Mouse (Mus musculus): ENCODE data around the gene Trim33.
A peak's percentile ranks its signal among the peaks of the same experiment; 100 is the strongest.

Gene Trim33

DNA sequence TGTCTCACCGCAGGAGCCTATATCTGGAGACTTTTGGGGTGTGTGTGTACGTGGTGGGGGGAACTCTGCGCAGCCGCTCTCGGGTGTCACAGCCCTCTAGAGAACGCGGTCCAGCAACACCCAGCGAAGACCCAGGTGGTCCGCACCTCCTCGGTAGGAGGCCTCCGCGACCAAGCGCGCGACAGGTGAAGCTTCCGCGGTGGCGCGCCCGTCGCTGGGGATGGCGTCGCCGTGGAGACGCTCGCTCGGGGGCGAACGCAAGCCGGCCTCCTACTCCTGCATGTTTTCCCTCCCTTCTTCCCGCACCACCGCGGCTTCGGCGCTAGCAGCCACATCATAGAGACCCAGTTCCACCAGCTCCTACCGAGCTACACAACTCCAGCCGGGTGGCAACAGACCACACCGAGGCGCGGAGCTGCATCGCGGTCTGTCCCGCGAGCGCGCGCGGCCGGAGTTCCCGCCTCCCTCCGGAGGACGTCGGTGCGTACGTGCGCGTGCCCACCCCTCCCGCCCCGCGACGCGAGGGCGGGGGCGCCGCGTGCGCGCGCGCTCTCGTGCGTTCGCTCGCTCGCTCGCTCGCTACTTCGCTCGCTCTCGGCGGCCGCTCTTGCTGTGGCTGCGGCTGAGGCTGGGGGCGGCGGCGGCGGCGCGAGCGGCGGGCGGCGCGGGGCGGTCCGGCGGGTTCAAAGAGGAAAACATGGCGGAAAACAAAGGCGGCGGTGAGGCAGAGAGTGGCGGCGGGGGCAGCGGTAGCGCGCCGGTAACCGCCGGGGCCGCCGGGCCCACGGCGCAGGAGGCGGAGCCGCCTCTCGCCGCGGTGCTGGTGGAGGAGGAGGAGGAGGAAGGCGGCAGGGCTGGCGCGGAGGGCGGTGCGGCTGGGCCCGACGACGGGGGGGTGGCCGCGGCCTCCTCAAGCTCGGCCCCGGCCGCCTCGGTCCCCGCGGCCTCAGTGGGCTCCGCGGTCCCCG lies at the start of gene Trim33:
TSS of gene Trim33 (plus strand) at position 112 of the 968 bp plus-strand sequence.
- DNase-seq, result peak; percentile 93

DNA sequence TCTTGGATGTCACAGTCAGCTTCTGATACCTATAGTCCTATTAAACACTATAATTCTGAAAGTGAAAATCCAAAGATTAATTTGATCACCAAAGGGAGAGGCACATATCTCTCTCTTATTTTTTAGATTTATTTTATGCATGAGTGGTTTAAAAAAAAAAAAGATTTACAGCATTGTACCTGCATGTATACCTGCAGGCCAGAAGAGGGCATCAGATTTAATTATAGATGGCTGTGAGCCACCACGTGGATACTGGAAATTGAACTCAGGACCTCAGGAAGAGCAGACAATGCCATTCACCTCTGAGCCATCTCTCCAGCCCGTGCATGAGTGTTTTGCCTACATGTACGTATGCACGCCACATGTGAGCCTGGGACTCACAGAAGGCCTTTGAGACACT lies 46.7 kb upstream of the Trim33 start:
- no peak for DNase-seq

DNA sequence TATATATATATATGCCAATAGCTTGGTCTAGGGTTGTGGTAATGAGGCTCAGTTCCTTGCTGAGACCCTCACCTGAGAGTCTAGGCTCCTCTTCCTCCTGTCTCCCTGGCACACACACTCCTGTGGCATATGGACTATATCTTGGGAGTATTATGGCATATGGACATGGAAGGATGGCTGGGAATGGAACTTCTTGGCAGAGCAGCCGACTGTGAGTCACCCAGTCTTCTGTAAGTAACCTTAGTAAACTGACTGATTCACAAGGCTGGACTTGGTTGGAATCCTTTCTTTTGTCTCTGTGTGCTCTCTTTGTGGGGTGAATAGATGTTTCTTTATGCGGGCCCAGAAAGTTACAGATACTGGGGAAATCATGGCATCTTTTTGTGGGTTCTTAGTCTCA lies 37.6 kb upstream of the Trim33 start:
- no peak for DNase-seq

DNA sequence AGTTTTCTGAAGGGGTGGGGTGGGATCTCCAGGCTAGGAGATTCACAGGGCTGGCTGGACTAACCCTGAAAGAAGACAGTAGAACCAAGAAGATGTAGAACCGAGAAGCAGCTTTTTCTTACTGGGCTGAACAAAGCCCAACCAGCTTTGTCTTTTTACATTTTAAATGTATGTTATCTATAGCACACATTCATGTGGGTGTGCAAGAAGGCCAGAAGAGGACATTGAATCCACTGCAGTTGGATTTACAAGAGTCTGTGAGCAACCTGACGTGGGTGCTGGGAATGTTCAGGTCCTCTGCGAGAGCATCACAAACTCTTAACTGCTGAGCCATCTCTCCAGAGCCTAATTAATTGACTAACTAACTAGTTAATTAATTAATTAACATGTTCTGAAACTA lies 36.9 kb upstream of the Trim33 start:
- no peak for DNase-seq

DNA sequence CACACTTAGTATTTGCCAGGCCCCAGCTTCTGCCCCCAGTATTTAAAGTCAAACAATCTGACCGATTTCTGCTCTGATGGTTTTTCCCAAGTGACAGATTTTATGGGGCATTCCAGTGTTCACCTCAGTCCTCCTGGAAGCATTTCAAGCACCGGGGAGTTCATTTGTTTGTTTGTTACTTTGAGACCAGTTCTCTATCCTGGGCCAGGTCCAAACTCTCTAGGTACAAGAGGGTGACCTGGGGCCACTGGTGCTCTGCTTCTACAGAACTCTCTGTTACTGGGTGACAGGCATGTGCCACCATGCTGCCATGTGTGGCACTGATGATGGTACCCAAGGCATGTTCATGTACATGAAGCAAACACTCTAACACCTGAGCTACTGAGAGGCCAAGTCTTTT lies 35.6 kb upstream of the Trim33 start:
- no peak for DNase-seq

DNA sequence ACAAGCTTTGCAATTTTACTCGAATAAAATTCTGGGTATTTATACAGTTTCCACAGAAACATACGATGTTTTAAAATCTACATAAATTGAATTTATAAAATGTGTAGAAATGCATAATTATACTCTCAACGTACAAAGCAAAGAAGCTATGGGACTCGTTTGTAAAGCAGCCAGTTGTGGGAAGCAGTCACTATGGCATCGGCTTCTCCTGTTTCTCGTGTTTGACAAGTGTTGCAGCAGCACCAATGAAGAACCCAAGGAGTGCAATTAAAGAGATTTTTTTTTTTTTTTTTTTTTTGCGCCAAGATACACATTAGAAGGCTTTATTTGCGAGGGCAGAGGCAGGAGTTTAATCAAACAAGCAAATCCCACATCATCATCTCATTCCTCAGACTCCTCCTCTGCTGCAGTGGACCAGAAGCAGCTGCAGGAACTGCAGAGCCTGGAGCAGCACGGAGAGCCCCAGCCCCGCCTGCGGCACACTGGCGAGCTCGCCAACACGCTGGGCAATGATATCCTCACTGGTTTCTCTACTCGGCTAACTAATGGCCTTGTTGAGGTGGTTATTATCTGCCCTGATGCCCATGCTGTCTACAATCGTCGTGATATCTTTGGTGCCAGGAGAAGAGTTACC lies 32.3 kb upstream of the Trim33 start:
- no peak for DNase-seq

DNA sequence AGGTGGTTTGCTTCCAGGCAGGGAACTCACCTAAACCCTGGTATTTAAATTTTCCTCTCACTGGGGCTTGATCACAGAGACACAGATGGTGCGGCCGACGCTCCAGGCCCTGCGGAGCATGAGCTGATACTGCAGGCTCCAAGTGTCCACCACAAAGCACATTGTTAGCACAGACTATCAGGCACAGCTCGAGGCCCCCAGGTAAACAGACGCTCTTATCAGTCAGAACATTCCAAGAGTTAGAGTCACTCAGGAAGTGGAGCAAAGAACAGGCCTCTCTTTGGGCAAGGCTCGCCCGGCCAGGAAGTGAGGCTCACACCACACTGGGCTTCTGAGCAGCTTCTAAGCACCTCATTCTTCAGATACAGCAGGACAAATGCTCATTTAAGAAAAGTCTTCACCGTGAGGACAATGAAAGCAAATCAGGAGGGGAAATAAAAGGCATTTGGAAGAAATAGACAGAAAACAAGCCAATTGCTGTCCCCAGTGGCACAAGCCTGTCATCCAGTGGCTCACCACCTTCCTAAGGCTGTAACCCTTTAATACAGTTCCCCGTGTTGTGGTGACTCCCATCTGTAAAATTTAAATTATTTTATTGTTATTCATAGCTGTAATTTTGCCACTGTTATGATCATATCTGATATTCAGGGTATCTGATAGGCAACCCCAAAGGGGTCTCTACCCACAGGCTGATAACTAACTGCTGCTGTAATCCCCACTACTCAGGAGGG lies 22.8 kb upstream of the Trim33 start:
- peak; percentile 49 for DNase-seq

DNA sequence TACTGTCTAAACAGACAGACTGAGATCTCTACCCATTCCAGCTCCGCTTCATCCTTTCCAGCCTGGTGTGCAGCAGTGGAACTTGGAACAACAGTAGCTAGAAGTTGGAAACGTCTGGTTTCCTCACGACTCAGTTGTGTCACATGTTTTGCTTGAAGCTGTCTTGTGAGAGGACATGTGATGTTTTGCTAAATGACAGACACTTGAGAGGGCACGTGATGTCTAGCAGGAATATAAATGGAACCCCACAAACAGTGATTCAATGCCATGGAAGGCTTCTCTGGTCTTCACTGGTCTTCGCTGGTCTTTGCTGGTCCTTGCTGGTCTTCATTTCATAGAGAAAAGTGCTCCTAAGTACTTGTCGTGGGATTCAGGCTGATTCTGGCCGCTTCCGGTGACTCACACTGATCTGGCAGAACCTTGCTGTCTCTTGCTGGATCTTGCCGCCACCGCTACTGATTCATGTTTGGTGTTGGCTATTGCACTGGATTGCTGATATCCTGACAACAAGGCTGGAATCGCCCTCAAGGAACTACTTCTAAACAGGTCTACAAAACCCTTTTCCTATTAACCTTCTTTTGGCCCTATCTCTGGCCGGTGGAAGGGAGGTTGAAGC lies 16.2 kb upstream of the Trim33 start:
- no peak for DNase-seq

DNA sequence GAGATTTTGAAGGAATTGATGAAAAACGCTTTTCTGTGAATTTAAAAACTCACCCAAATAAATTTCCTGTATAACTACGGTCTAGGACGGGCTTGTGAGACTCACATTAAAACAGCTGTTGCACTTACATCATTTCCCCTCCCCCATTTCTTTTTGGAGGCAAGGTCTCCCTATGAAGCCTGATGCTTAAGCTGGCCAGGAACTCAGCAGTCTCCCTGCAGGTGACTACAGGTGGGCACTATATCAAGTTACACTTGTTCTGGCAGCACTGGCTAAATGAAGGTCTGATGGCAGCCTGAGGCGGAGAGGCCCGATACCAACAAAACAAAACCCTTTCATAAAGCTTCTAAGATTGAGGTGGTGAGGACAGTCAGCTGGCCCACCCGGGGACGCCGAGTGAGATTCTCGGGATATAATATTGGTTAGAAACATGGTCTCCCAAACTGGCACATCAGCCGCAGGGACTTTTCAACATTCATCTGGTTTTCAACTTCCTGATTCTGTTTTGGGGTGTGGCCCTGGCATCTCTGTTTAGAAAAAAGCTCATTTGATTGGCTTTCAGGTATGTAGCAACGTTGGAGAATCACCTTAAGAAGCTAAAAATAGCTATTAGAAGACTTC lies 422 bp upstream of the Trim33 start:
- DNase-seq, result peak; percentile 27

DNA sequence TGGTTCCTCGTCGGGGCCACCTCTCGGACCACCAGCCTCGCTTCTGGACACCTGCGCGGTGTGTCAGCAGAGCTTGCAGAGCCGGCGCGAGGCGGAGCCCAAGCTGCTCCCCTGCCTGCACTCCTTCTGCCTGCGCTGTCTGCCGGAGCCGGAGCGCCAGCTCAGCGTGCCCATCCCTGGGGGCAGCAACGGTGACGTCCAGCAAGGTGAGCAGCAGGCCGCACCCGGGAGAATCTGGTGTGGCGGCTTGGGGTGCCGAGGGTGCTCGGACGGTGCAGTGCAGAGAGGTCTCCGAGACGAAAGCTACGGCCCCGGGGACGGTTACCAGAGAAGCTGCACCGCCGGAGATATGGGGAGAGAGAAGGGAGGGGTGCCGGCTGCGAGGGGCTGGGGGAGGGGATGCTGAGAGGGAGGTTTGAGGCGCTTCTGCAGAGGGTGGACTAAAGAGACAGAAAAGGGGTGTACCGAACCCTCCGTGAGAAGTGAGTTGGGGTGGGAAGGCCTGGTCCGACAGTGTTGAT lies 1.2 kb downstream of the Trim33 start:
- DNase-seq, result peak; percentile 70

DNA sequence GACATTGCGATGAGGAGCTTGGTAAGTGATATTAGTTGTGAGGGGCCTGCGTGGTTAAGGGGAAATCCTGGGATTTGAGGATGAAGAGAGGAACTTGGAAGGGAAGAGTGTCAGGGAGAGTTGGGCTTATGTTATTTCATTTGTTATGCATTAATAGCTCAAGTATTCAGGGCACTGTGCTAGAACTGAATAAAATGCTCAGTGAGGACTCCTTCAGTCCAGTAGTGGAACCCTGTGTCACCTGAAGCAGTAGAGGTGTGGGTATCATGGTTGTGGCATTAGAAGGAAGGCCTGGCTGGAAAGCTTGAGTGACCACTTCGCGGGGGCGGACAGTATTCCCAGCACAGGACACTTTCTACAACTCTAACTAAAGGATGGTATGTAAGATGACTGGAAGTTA lies 1.8 kb downstream of the Trim33 start:
- DNase-seq, result no peak

DNA sequence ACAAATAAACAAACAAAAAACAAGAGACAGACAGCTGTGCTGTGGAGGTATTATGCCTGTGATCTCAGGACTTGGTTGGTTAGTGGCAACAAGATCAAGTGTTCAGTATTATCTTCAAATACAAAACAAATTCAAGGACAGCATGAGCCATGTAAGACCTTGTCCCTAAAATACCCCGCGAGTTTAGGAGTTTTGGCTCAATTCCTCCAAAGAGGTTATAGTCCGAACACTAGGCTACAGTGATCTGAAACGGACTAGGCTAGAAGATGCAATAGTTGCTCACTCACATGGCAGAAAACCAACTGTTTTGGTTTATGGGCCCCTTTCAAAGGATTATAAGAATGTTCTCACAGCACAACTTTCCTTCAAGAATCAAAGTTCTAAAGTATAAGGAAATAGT lies 9.7 kb downstream of the Trim33 start:
- no peak for DNase-seq

DNA sequence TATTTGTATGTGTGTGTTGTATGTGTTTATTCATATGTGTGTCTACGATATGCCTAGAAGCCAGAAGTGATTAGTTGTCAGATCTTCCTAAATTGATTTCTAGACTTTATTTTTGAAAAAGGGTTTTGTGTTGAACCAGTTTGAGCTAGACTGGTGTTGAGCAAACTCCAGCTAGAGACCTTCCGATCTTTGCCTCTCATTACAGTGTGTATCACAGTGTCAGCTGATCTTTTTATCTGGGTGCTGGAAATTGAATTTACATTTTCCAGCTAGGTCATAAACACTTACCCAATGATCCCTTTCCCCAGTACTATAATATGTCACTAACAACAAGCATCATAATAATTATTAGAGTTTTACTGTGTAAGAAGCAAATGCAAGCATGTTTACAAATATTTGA lies 12.0 kb downstream of the Trim33 start:
- DNase-seq, result no peak

DNA sequence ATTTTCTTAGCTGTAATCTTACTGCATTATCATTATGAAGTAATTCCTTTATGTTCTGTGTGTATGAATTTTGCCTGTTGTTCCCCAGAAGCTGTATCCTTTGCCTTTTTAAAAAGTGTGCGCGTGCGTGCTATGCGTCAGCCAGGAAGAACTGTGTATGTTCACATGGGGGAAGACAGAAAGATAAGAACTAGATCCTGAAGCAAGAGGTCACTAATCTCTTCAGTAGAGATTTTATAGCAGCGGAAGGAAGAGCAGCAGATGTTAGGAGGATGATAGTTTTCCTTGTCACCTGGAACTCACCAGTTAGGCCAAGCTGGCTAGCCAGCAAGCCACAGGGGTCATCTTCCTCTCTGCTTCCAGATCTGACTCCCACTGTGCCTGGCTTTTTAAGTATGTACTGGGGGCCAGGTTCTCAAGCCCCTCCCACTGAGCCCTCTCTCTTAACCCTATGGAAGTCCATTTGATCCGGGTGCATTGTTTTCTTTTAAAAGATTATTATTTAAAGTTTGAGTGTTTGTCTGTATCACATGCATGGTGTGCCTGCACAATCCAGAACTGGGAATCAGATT lies 26.4 kb downstream of the Trim33 start:
- DNase-seq, result no peak

DNA sequence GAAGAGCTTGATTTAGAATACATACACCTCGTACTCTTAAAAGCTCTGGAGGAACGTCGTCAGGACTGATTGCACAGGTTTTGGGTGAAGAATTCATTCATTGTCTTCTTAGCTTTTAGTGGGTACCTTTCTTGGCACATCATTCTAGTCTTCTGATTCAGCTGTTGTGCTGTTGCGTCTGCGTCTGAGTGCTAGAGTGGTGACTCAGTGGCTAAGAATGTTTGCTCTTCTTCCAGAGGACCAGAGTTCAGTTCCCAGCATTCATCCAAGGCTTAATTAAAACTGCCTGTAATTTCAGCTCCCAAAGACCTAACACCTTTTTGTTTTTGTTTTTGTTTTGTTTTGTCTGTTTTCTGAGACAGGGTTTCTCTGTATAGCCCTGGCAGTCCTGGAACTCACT lies 30.2 kb downstream of the Trim33 start:
- DNase-seq, result no peak

DNA sequence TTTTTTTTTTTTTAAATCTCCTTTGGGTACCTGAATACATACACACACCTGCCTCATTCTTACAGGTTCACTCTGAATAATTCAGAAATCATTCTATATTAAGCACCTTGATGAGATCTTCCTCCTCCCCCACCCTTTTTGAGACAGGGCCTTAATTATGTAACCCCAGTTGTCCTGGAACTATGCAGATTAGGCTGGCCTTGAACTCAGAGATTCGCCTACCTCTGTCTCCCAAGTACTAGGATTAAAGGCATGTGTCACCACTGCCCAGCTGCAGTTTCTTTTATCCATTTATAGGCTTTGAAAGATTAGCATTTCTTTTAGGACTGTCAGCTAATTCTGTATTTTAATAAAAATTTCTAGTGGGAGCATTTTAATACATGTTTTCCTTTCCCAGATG lies 30.7 kb downstream of the Trim33 start:
- DNase-seq, result no peak

DNA sequence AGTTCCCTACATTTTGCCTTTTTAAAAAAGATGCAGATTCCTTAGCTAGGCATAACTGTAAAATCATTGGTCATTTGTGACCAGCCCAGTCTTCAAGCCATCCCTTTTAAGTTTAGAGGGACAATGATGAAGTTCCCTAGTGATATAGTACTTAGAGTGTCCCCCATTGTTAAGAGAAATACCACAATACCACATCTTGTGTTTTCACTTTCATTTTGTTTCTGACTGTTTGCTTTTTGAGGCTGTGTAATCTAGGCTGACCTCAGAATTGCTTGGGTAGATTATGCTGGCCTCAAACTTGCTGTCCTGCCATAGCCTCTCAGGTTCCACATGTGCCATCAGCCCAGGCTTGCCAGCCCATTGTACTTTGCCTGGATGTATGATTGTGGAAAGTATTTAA lies 35.2 kb downstream of the Trim33 start:
- no peak for DNase-seq

DNA sequence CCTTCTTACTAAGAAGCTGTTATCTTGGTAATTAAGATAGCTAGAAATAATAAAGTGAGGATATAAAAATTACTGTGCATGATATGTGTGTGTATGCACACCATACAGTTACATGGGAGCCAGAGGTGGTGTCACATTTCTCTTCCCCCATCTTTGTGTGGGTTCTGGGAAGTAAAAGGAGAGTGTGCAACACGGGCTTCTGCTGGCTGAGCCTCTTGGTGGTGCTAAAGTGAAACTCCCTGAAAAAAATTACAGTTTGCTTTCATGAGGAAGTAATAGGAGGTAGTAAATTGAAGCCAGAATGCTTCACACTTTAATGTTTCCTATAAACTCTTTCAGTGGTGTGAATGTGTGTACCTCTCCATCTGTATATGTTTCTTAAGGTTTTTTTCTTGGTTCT lies 56.3 kb downstream of the Trim33 start:
- no peak for DNase-seq

DNA sequence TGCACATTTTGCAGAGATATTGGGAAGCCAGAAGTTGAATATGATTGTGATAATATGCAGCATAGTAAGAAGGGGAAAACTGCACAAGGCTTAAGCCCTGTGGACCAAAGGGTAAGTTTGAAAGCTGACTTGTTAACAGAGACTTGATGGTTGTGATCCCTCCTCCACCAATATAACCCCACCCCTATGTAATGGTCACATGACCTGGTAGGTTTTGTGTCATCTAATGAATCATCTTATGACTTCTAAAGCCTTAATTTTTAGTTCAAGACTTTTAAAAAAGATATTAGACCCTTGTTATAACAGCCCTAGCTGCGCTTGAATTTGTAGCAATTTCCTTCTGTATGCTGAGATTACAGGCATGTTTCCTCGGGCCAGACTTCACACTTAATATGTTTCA lies 67.6 kb downstream of the Trim33 start:
- DNase-seq, result no peak

DNA sequence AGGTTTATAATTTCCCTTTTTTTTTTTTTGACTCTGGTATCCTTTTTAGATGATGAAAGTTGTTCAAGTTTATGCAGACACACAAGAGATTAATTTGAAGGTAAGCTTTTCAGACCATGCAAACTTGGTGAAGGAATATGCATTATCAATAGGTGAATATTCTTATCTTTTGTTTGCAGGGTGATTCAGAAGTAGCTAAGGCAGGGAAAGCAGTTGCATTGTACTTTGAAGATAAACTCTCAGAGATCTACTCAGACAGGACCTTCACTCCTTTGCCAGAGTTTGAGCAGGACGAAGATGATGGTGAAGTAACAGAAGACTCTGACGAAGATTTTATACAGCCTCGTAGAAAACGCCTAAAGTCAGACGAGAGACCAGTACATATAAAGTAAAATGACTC lies 74.4 kb downstream of the Trim33 start:
- no peak for DNase-seq

DNA sequence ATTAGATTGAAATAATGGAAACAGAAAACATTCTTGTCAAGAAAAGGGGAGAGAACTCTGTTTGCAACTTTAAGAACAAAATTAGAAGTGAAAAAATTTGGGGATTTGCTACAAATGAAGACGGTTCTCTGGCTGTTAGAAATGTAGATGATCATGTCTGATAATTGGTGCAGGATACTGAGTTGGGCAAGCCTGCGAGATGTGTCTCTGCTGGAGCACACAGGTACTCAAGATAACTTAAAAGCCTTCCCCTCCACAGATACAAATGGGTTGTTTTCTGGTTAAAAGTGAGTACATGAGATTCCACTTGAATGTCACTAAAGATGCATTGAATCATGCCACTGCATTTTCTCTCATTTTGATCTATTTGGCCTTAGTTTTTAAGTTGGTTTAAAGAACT lies 74.9 kb downstream of the Trim33 start:
- DNase-seq, result no peak

DNA sequence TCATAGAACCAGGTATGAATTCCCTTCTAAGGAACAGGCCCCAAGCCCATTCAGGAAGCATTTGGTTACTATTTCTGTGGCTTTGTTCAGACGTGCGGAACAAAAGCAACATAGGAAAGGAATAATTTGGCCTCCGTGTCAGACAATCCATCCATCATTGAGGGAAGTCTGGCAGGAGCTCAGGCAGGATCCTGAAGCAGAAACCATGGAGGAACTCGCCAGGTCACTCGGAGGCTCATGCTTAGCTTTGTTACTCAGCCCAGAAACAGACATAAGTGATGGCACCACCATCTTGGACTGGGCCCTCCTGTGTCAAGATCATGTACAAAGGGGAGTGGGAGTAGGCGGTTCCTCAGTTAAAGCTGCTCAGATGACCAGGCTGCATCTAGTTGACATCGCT lies 82.1 kb downstream of the Trim33 start:
- DNase-seq, result no peak
